Mouse (Mus musculus) heart, postnatal 0 days (tissue): Measurements from ENCODE around the gene Mien1.

Experiments used
- CTCF ChIP-seq: IDR thresholded peaks from 2 replicates; pipeline ENCODE4 v1.5.1; 2016; ENCODE audit warnings: antibody characterized with exemption, control low read depth, low read depth
- EP300 ChIP-seq: IDR thresholded peaks from 2 replicates; pipeline ENCODE4 v1.6.1; 2016; ENCODE audit warnings: antibody characterized with exemption, low read depth

DNA sequence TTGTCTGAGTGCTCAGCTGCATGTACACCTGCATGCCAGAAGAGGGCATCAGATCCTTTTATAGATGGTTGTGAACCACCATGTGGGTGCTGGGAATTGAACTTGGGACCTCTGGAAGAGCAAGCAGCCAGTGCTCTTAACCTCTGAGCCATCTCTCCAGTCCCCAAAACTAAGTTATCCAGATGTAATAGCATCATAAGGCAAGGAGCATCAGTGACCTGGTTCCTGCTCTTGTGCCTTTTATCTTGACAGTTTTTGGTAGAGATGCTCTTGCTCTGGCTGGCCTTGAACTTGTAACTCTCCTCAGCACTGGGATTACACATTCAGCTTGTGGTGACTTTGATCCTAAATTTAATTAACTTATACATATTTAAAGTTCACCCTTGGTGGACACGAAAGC lies 4.9 kb upstream of the Mien1 start:
- no peak for TF ChIP-seq EP300
- TF ChIP-seq CTCF = no peak
